Mouse (Mus musculus): ENCODE results near the gene Knstrn.

- TF ChIP-seq CTCF (conservative IDR thresholded peaks at IDR 0.05 in 1 of 2, IDR thresholded peaks at IDR 0.05 in 1 of 2; ENCODE audit: low read depth in 2 of 2, low read length in 2 of 2) (no peak), NELFE (IDR thresholded peaks at IDR 0.05; ENCODE audit: low read depth, low read length) (no peak), MAFK (IDR thresholded peaks at IDR 0.05; ENCODE audit: insufficient replicate concordance, low read length) (no peak), RAD21 (IDR thresholded peaks at IDR 0.05; ENCODE audit: low read depth, low read length) (no peak), HCFC1 (IDR thresholded peaks at IDR 0.05; ENCODE audit: low read depth, low read length) (no peak), USF2 (conservative IDR thresholded peaks at IDR 0.05; ENCODE audit: low read depth, low read length) (no peak), UBTF (IDR thresholded peaks at IDR 0.05; ENCODE audit: low read depth, low read length) (no peak)
Observed at GRCm38 (mm10) chr2:118899306-118899705, 85.5 kb downstream of the Knstrn start.

Measured in CH12.LX (cell line).